Mouse (Mus musculus): ENCODE measurements at regions not wholly inside any gene's neighbourhood (a gene's known extent, or its start where the extent isn't known, plus 50 kb on each side); places are given as distances from the start of the nearest gene placed in this dataset.

DNA sequence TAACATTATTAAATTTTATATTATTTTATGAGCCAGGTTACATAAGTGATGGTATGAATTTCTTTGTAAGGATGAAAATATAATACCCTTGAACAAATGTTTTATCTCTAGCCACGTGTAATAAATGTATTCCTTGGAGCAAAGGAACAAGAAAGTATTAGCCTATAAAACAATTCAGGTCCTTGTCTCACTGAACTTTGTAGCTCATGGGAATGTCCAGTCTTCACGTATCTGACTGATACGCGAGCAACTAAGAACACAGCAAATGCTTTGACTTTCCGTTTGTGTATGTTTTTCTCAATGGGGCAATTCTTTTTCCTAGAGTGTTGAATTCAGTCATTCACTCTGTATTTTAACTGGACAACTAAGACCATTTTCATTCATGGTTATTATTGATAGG, 216.9 kb upstream of the Mettl25 start:
- Histone ChIP-seq H3K36me3 (ENCODE audit: control insufficient read depth, insufficient read depth, low read length) (no peaks in the 10 kb centered on the region), H3K27ac (ENCODE audit: low read length) (no peak overlapping the region), H3K9ac (ENCODE audit: low read depth, low read length) (no peak overlapping the region), H3K27me3 (ENCODE audit: control insufficient read depth, insufficient read depth, low read depth, low read length) (no peaks in the 10 kb centered on the region), H3K4me1 (ENCODE audit: control insufficient read depth, insufficient read depth, low read length) (no peaks in the 10 kb centered on the region), H3K9me3 (replicated peaks; ENCODE audit: control insufficient read depth, low read length, poor library complexity, severe bottlenecking) (no peaks in the 10 kb centered on the region), H3K4me2 (ENCODE audit: low read length) (no peak overlapping the region), H3K4me3 (ENCODE audit: low read depth, low read length) (no peak overlapping the region)
- ATAC-seq, result no peak
- 89% methylated on average over 5 of the region's 5 CpGs for WGBS

DNA sequence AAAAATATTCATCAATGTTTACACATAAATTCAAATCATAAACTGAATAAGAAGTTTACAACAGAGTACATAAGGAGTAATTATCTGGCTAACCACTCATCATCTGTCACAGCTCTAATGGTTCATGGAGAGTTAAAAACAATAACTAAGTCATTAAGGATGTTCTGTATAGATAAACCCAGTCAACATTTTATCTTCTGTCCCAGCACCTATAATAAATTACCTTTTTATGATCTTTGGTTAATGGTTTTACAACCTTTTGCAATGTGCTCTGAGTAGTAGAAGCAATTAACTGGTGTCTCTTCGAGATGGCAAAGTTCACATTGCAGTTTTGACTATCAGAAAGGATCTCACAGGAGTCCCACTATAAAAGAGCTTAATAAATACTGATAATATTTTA, 197.3 kb upstream of the Mettl25 start:
- H3K27me3 ChIP-seq (ENCODE audit: control insufficient read depth, insufficient read depth, low read depth, low read length), result no peaks in the 10 kb centered on the region
- no peaks in the 10 kb centered on the region for H3K9me3 ChIP-seq (replicated peaks; ENCODE audit: control insufficient read depth, low read length, poor library complexity, severe bottlenecking)
- no peak for ATAC-seq
- no peaks in the 10 kb centered on the region for H3K36me3 ChIP-seq (ENCODE audit: control insufficient read depth, insufficient read depth, low read length)
- no peak overlapping the region for H3K4me3 ChIP-seq (ENCODE audit: low read depth, low read length)
- H3K27ac ChIP-seq (ENCODE audit: low read length), result no peak overlapping the region
- H3K4me2 ChIP-seq (ENCODE audit: low read length), result no peak overlapping the region
- no peak overlapping the region for H3K9ac ChIP-seq (ENCODE audit: low read depth, low read length)
- WGBS, result 73% methylated on average over 1 of the region's 1 CpGs
- no peaks in the 10 kb centered on the region for H3K4me1 ChIP-seq (ENCODE audit: control insufficient read depth, insufficient read depth, low read length)

DNA sequence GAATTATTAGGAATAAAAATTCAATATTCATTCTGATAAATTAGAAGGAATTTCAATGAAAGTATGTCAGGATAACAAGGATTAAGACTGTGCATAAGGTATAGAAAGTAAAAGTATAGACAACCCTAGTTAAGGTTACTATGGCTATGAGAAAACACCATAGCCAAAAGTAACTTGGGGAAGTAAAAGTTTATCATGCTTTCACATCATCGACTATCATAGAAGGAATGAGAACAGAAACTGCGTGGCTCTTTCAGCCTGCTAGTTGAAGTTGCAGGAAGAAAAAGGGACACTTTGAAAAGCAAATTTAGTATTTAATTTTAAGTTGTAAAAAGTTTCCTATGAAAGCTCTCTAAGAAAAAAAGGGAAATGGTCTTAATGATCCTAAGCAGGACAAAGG, 196.9 kb upstream of the Mettl25 start:
- ATAC-seq, result no peak
- Histone ChIP-seq H3K4me2 (ENCODE audit: low read length) (no peak overlapping the region), H3K4me3 (ENCODE audit: low read depth, low read length) (no peak overlapping the region), H3K4me1 (ENCODE audit: control insufficient read depth, insufficient read depth, low read length) (no peaks in the 10 kb centered on the region), H3K36me3 (ENCODE audit: control insufficient read depth, insufficient read depth, low read length) (no peaks in the 10 kb centered on the region), H3K27ac (ENCODE audit: low read length) (no peak overlapping the region), H3K9ac (ENCODE audit: low read depth, low read length) (no peak overlapping the region), H3K9me3 (replicated peaks; ENCODE audit: control insufficient read depth, low read length, poor library complexity, severe bottlenecking) (no peaks in the 10 kb centered on the region), H3K27me3 (ENCODE audit: control insufficient read depth, insufficient read depth, low read depth, low read length) (no peaks in the 10 kb centered on the region)
- WGBS, result 95% methylated on average over 2 of the region's 2 CpGs

DNA sequence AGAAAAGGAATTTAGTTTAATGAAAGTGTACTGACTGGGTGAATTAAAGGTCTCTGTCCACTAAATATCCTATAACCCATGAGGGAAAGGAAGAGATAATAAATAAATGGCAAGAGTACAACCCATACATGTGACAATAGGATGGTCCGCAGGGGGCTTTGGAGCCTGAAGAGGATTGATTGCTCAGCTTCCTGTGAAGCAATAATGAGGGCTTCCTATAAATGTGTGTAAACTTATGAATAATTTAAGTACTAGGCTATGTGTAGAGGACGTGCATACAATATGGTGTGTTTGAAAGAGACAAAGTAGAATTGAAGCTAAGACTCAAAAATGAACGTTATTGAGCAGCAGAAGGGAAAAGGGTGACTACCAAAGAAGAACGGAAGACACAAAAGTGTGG, 192.2 kb upstream of the Mettl25 start:
- no peak overlapping the region for H3K4me3 ChIP-seq (ENCODE audit: low read depth, low read length)
- H3K9ac ChIP-seq (ENCODE audit: low read depth, low read length), result no peak overlapping the region
- H3K9me3 ChIP-seq (replicated peaks; ENCODE audit: control insufficient read depth, low read length, poor library complexity, severe bottlenecking), result no peaks in the 10 kb centered on the region
- no peak overlapping the region for H3K4me2 ChIP-seq (ENCODE audit: low read length)
- ATAC-seq, result no peak
- H3K27me3 ChIP-seq (ENCODE audit: control insufficient read depth, insufficient read depth, low read depth, low read length), result no peaks in the 10 kb centered on the region
- 67% methylated on average over 4 of the region's 4 CpGs for WGBS
- no peaks in the 10 kb centered on the region for H3K36me3 ChIP-seq (ENCODE audit: control insufficient read depth, insufficient read depth, low read length)
- no peak overlapping the region for H3K27ac ChIP-seq (ENCODE audit: low read length)
- H3K4me1 ChIP-seq (ENCODE audit: control insufficient read depth, insufficient read depth, low read length), result no peaks in the 10 kb centered on the region

DNA sequence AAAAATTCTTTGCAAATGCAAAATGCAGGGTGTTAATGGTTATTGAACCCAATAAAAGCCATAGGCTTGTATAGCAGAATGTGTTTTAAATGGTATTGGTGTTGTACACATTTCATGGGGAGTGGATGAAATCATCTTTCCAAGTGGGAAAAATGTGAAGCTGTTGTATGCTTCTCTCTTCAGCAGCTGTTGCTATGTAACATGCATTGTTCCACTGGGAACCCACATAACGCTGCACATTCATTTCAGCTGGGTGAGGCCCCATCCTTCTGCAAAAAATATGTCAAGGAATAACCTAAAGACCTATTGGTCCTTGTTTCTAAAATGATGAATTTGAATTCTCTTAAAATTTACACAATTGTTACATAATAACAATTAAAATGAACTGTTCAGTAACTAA, 183.5 kb upstream of the Mettl25 start:
- H3K36me3 ChIP-seq (ENCODE audit: control insufficient read depth, insufficient read depth, low read length), result no peaks in the 10 kb centered on the region
- no peak overlapping the region for H3K4me3 ChIP-seq (ENCODE audit: low read depth, low read length)
- no peaks in the 10 kb centered on the region for H3K9me3 ChIP-seq (replicated peaks; ENCODE audit: control insufficient read depth, low read length, poor library complexity, severe bottlenecking)
- peaks cover 7% of the 10 kb centered on the region; the same call in 1 of the 2 replicates for H3K4me1 ChIP-seq (ENCODE audit: control insufficient read depth, insufficient read depth, low read length)
- peak; percentile 56; the same call in 1 of the 2 replicates for ATAC-seq
- WGBS, result 30% methylated on average over 1 of the region's 1 CpGs
- no peak overlapping the region for H3K9ac ChIP-seq (ENCODE audit: low read depth, low read length)
- no peak overlapping the region for H3K4me2 ChIP-seq (ENCODE audit: low read length)
- no peak overlapping the region for H3K27ac ChIP-seq (ENCODE audit: low read length)
- H3K27me3 ChIP-seq (ENCODE audit: control insufficient read depth, insufficient read depth, low read depth, low read length), result no peaks in the 10 kb centered on the region

DNA sequence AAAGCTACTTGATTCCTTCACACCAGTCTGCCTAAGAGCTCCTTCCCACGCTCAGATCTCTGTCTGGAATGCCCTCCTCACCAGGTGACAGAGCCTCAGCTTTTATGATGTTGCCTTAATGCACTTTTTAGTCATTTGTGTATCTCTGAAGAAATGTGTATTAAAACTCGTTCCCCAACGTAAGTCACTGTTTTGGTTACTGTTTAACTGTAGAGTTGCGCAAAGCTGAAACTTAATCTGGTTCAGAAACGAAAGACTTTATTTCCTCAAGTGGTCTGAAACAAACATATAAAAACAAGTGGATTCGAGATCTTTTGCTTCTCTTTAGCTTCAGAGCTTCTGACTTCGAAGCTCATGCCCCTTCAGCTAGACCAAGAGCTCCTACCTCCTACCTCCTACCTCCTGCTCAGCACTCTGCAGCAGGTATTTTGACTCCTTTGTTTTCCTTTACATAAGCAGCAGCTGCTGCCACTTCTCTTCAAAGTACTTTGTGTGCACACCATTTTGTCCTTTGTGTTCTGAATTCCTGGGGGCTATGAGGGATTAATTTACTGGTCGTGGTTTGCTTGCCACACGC, 182.5 kb upstream of the Mettl25 start:
- Histone ChIP-seq H3K9me3 (replicated peaks; ENCODE audit: control insufficient read depth, low read length, poor library complexity, severe bottlenecking) (no peaks in the 10 kb centered on the region), H3K9ac (ENCODE audit: low read depth, low read length) (no peak overlapping the region), H3K27me3 (ENCODE audit: control insufficient read depth, insufficient read depth, low read depth, low read length) (no peaks in the 10 kb centered on the region), H3K27ac (ENCODE audit: low read length) (no peak overlapping the region), H3K4me3 (ENCODE audit: low read depth, low read length) (no peak overlapping the region), H3K4me2 (ENCODE audit: low read length) (no peak overlapping the region), H3K4me1 (ENCODE audit: control insufficient read depth, insufficient read depth, low read length) (peaks cover 7% of the 10 kb centered on the region; the same call in 1 of the 2 replicates), H3K36me3 (ENCODE audit: control insufficient read depth, insufficient read depth, low read length) (no peaks in the 10 kb centered on the region)
- no peak for ATAC-seq
- WGBS, result 47% methylated on average over 9 of the region's 9 CpGs

DNA sequence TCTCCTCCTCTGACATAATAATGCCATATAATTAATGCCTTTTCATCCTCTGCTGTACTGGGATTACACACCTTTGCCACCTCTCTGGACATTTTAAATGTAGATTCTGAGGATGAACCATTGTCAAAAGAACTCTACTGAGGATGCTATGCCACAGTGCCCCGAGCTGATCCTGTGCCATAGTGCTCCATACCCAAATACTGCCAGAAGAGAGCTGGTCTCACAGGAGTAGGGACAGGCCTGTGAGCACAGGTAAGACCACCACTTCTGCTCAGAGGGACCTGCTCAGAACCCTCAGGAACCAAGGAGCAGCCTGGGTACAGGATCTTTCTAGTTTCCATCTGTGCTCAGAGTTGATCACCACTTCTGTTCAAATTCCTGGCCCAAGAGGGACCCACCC, 174.8 kb upstream of the Mettl25 start:
- no peak overlapping the region for H3K4me3 ChIP-seq (ENCODE audit: low read depth, low read length)
- no peaks in the 10 kb centered on the region for H3K36me3 ChIP-seq (ENCODE audit: control insufficient read depth, insufficient read depth, low read length)
- no peaks in the 10 kb centered on the region for H3K9me3 ChIP-seq (replicated peaks; ENCODE audit: control insufficient read depth, low read length, poor library complexity, severe bottlenecking)
- no peak overlapping the region for H3K4me2 ChIP-seq (ENCODE audit: low read length)
- no peak overlapping the region for H3K27ac ChIP-seq (ENCODE audit: low read length)
- 94% methylated on average over 1 of the region's 1 CpGs for WGBS
- H3K27me3 ChIP-seq (ENCODE audit: control insufficient read depth, insufficient read depth, low read depth, low read length), result no peaks in the 10 kb centered on the region
- no peaks in the 10 kb centered on the region for H3K4me1 ChIP-seq (ENCODE audit: control insufficient read depth, insufficient read depth, low read length)
- H3K9ac ChIP-seq (ENCODE audit: low read depth, low read length), result no peak overlapping the region
- ATAC-seq, result no peak

DNA sequence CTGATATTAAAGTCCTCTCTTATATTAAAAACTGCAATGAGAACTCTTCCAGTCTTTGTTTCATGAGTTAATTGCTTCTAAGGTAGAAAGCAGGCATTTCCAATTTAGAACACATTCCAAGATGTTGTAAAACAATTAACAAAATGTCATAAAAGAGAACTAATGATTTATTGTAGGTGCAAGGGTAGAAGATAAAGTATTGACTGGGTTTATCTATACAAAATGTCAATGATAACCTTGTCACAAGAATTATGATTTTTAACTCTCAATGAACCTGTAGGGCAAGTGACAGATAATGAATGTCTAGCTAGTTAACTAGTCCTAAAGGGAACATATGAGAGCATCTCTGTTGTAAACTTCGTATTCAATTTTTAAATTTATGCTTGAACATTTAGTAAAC, 174.3 kb upstream of the Mettl25 start:
- H3K4me1 ChIP-seq (ENCODE audit: control insufficient read depth, insufficient read depth, low read length), result no peaks in the 10 kb centered on the region
- WGBS, result 79% methylated on average over 1 of the region's 1 CpGs
- H3K4me3 ChIP-seq (ENCODE audit: low read depth, low read length), result no peak overlapping the region
- H3K9ac ChIP-seq (ENCODE audit: low read depth, low read length), result no peak overlapping the region
- H3K27me3 ChIP-seq (ENCODE audit: control insufficient read depth, insufficient read depth, low read depth, low read length), result no peaks in the 10 kb centered on the region
- no peak overlapping the region for H3K4me2 ChIP-seq (ENCODE audit: low read length)
- H3K36me3 ChIP-seq (ENCODE audit: control insufficient read depth, insufficient read depth, low read length), result no peaks in the 10 kb centered on the region
- H3K27ac ChIP-seq (ENCODE audit: low read length), result no peak overlapping the region
- ATAC-seq, result no peak
- no peaks in the 10 kb centered on the region for H3K9me3 ChIP-seq (replicated peaks; ENCODE audit: control insufficient read depth, low read length, poor library complexity, severe bottlenecking)

DNA sequence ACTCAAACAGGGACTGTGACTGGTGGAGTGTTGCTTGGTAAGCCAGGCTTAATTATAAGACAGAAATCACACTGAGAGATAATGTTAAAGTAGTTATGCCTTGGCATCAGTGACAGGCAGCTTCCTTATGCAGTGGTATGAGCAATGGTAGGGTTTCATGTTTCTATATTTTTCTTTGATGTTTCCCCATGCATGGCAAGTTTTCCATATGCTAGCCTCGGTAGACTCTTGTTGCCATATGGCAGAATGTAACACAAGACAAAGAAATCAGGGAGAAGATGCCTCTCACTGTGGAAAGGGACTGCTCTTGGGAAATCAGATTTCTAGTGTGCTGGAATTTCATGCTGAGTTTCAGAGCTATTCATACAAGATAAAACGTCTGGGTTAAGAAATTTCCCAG, 169.0 kb upstream of the Mettl25 start:
- no peak overlapping the region for H3K27ac ChIP-seq (ENCODE audit: low read length)
- H3K4me1 ChIP-seq (ENCODE audit: control insufficient read depth, insufficient read depth, low read length), result no peaks in the 10 kb centered on the region
- WGBS, result 50% methylated on average over 2 of the region's 2 CpGs
- H3K4me3 ChIP-seq (ENCODE audit: low read depth, low read length), result no peak overlapping the region
- H3K9ac ChIP-seq (ENCODE audit: low read depth, low read length), result no peak overlapping the region
- no peaks in the 10 kb centered on the region for H3K27me3 ChIP-seq (ENCODE audit: control insufficient read depth, insufficient read depth, low read depth, low read length)
- H3K4me2 ChIP-seq (ENCODE audit: low read length), result no peak overlapping the region
- ATAC-seq, result no peak
- H3K9me3 ChIP-seq (replicated peaks; ENCODE audit: control insufficient read depth, low read length, poor library complexity, severe bottlenecking), result no peaks in the 10 kb centered on the region
- no peaks in the 10 kb centered on the region for H3K36me3 ChIP-seq (ENCODE audit: control insufficient read depth, insufficient read depth, low read length)

Measured in midbrain, embryonic 16.5 days (tissue).